Mouse (Mus musculus) limb, embryonic 14.5 days (tissue): ENCODE results near the gene C1qc. TPM values are rescaled to one million over a fixed set of nuclear protein-coding genes. Genes with fewer than 3 reads are reported as not detected.
A peak's percentile ranks its signal among the peaks of the same experiment; 100 is the strongest.

ENCODE experiments used
- ATAC-seq: fragments of 200-750 bp; cut with Nextera tagmentation; 2 replicates; pipeline ENCODE4 v1.8.0; 2017; ENCODE audit warnings: low read depth, moderate number of reproducible peaks, moderate TSS enrichment; ENCODE audit not compliant: low FRiP score
- DNase-seq: peaks from one replicate; pipeline ENCODE4 v3.0.0-alpha.2; 2015; ENCODE audit warnings: low spot score
- H3K27ac ChIP-seq: fragments of 300-500 bp; sonication (generic); replicated peaks from 2 replicates; pipeline ENCODE4 v1.5.1; 2014; ENCODE audit warnings: low read depth, mild to moderate bottlenecking, low read length, moderate library complexity, mixed read lengths
- H3K27me3 ChIP-seq: fragments of 300-500 bp; sonication (generic); 2 replicates; pipeline ENCODE4 v1.6.1; 2014; ENCODE audit warnings: low read length, mixed read lengths; ENCODE audit not compliant: control insufficient read depth, insufficient read depth
- H3K36me3 ChIP-seq: fragments of 300-500 bp; sonication (generic); 2 replicates; pipeline ENCODE4 v1.6.1; 2014; ENCODE audit warnings: mild to moderate bottlenecking, low read length, moderate library complexity, mixed read lengths; ENCODE audit not compliant: control insufficient read depth, insufficient read depth
- H3K4me1 ChIP-seq: fragments of 300-500 bp; sonication (generic); 2 replicates; pipeline ENCODE4 v1.6.1; 2014; ENCODE audit warnings: antibody characterized with exemption, low read length, mixed read lengths; ENCODE audit not compliant: control insufficient read depth, insufficient read depth
- H3K4me2 ChIP-seq: fragments of 300-500 bp; sonication (generic); replicated peaks from 2 replicates; pipeline ENCODE4 v1.6.1; 2014; ENCODE audit warnings: low read depth, mild to moderate bottlenecking, low read length, moderate library complexity; ENCODE audit not compliant: severe bottlenecking
- H3K4me3 ChIP-seq: fragments of 300-500 bp; sonication (generic); replicated peaks from 2 replicates; pipeline ENCODE4 v1.5.1; 2014; ENCODE audit warnings: low read length
- H3K9ac ChIP-seq: fragments of 300-500 bp; sonication (generic); 2 replicates; pipeline ENCODE4 v1.6.1; 2014; ENCODE audit warnings: mild to moderate bottlenecking, low read depth, low read length, moderate library complexity; ENCODE audit not compliant: severe bottlenecking
- H3K9me3 ChIP-seq: fragments of 300-500 bp; sonication (generic); 2 replicates; pipeline ENCODE4 v1.6.1; 2016; ENCODE audit warnings: low read length; ENCODE audit not compliant: control insufficient read depth
- POLR2A ChIP-seq: fragments of 200-500 bp; IDR thresholded peaks from 2 replicates; pipeline ENCODE4 v1.8.0; 2012; ENCODE audit warnings: inconsistent platforms, mild to moderate bottlenecking, moderate library complexity, borderline replicate concordance; ENCODE audit not compliant: insufficient read depth, insufficient read length; ENCODE audit errors: extremely low read depth
- WGBS: fragments of 180-500 bp; shearing (Covaris S2); extraction: QIAGEN DNeasy Blood & Tissue Kit; methylation state at CpG from one replicate; pipeline ENCODE4 v1.1.7; 2014; 5-methylcytosine and 5-hydroxymethylcytosine counted together
- polyA plus RNA-seq, 2 experiments: library from polyadenylated mRNA; depleted of rRNA in 1 of 2; stranded (reverse) in 1 of 2; unstranded in 1 of 2; fragments of >200 nt; fragmentation: Nextera tagmentation in 1 of 2; extraction: Ambion mirVana in 1 of 2; gene quantifications; 2 replicates each; pipeline versions ENCODE4 v1.2.1 to v1.2.3; 2012 to 2014

The C1qc gene
- polyA plus RNA-seq, 2 experiments, result 36.7 to 40.5 TPM

DNA sequence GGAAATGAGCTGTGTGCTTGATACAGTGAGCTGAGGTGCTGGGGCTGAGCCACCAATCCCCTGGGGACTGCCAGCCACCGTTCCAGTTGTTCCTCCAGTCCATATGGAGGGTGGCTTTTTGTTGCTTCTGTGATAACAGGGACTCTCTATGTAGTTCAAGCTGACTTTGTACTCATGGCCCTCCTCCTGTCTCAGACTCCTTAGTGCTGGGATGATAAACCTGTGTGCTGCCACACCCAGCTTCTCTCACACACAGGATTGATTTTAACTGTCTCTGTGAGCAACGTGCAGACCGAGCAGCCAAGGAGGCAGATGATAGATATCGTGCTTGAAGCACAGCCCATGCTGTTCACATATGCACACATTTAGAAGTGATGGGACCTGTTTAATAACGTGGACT is 40.7 kb downstream of the C1qc start:
- H3K9ac ChIP-seq, result no peak overlapping the region
- H3K27me3 ChIP-seq, result no peaks in the 10 kb centered on the region
- WGBS, result 58% methylated on average over 5 of the region's 5 CpGs
- H3K36me3 ChIP-seq, result no peaks in the 10 kb centered on the region
- no peak overlapping the region for H3K4me3 ChIP-seq
- no peaks in the 10 kb centered on the region for H3K4me1 ChIP-seq
- no peak overlapping the region for H3K4me2 ChIP-seq
- no peak for DNase-seq
- no peak for TF ChIP-seq POLR2A
- H3K27ac ChIP-seq, result no peak overlapping the region
- ATAC-seq, result no peak
- no peaks in the 10 kb centered on the region for H3K9me3 ChIP-seq

DNA sequence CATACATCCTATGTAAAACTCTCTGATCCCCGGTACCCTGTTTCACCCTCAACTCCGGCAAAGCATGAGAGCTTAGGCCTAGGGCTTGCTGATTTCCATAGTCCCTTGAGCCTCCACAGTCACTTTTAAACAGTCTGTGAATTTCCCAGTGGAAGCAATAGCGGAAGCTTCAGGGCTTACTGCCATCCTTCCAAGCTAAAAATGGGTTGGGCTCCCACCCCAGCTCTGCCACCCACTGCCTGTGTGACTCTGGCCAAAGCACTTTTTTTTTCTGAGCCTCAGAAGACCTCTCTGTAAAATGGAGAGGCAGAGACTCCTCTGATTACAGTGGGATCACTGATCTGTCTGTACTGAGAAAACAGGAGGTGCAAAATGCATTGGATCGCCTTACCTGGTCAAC is 44.3 kb downstream of the C1qc start:
- H3K4me1 ChIP-seq, result no peaks in the 10 kb centered on the region
- H3K36me3 ChIP-seq, result no peaks in the 10 kb centered on the region
- H3K9ac ChIP-seq, result no peak overlapping the region
- no peak overlapping the region for H3K4me3 ChIP-seq
- no peak overlapping the region for H3K4me2 ChIP-seq
- no peak overlapping the region for H3K27ac ChIP-seq
- H3K27me3 ChIP-seq, result no peaks in the 10 kb centered on the region
- DNase-seq, result no peak
- 53% methylated on average over 4 of the region's 4 CpGs for WGBS
- no peak for TF ChIP-seq POLR2A
- H3K9me3 ChIP-seq, result no peaks in the 10 kb centered on the region
- ATAC-seq, result no peak

DNA sequence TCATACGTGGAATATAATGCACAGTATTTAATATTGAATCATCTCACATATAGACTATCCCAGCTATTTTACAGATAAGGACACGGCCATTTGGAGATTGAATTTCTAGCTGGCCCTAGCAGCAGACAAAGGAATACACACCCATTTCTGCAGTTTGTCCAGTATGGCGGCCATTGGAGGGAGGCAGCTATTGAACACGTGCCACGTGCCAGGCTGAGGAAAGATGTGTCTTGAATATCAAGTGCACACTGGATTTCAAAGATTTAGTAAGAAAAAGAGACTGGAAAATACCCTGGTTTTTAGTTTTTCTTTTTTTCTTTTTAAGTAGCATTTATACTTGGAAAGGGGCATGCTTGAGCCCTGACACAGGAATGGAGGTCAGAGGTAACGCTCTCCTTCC is 45.7 kb downstream of the C1qc start:
- Histone ChIP-seq H3K4me1 (no peaks in the 10 kb centered on the region), H3K9ac (no peak overlapping the region), H3K36me3 (no peaks in the 10 kb centered on the region), H3K4me2 (no peak overlapping the region), H3K27ac (no peak overlapping the region), H3K27me3 (no peaks in the 10 kb centered on the region), H3K9me3 (no peaks in the 10 kb centered on the region), H3K4me3 (no peak overlapping the region)
- ATAC-seq (no peak), DNase-seq (no peak)
- 82% methylated on average over 6 of the region's 6 CpGs for WGBS
- no peak for TF ChIP-seq POLR2A

DNA sequence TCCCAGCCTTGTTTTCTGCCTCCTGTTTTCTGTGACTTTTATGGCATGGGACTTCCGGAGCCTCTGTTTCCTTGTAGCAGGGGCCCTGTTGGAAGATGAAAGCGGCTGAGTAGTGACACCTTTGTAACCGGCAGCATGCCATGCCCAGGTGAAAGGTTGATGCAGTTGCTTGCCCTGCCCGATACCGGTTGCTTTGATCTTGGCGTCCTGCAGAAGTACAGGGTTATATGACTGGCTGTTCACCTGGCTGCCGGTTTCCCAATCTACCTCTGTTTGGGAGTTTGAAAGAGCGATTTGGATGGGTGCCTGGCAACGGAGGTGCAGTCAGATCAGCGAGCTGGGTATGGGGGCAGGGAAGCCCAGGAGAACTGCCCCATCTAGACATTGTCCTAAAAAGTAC is 50.1 kb downstream of the C1qc start:
- no peak for ATAC-seq
- H3K4me1 ChIP-seq, result no peaks in the 10 kb centered on the region
- H3K9me3 ChIP-seq, result no peaks in the 10 kb centered on the region
- H3K27ac ChIP-seq, result no peak overlapping the region
- H3K4me2 ChIP-seq, result no peak overlapping the region
- no peak for DNase-seq
- H3K9ac ChIP-seq, result no peak overlapping the region
- no peaks in the 10 kb centered on the region for H3K36me3 ChIP-seq
- WGBS, result 62% methylated on average over 10 of the region's 10 CpGs
- H3K27me3 ChIP-seq, result peaks cover 6% of the 10 kb centered on the region; the same call in 1 of the 2 replicates
- H3K4me3 ChIP-seq, result no peak overlapping the region
- no peak for TF ChIP-seq POLR2A

DNA sequence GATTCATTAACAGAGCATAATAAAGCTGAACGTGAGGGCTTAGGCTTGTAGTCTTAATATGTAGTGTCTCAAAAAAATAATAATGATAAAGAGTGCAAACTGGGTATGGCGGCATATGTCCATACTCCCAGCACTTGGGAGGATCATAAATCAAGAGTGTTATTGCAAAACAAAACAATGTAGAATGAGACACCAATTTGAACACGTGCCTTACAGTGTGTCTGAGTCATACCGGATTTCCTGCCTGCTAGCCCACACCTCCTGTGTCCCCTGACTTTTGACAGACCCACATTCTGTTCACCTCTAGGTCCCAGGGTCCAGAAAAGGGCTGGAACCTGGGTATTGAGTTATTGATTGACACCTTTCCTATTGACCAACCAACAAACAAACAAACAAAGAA is 50.8 kb downstream of the C1qc start:
- H3K4me3 ChIP-seq, result no peak overlapping the region
- no peak for TF ChIP-seq POLR2A
- H3K27ac ChIP-seq, result no peak overlapping the region
- DNase-seq (no peak), ATAC-seq (no peak)
- no peaks in the 10 kb centered on the region for H3K36me3 ChIP-seq
- no peaks in the 10 kb centered on the region for H3K9me3 ChIP-seq
- H3K9ac ChIP-seq, result no peak overlapping the region
- H3K4me1 ChIP-seq, result peaks cover 3% of the 10 kb centered on the region; the same call in 1 of the 2 replicates
- no peak overlapping the region for H3K4me2 ChIP-seq
- WGBS, result 70% methylated on average over 4 of the region's 4 CpGs
- peaks cover 6% of the 10 kb centered on the region; the same call in 1 of the 2 replicates for H3K27me3 ChIP-seq

DNA sequence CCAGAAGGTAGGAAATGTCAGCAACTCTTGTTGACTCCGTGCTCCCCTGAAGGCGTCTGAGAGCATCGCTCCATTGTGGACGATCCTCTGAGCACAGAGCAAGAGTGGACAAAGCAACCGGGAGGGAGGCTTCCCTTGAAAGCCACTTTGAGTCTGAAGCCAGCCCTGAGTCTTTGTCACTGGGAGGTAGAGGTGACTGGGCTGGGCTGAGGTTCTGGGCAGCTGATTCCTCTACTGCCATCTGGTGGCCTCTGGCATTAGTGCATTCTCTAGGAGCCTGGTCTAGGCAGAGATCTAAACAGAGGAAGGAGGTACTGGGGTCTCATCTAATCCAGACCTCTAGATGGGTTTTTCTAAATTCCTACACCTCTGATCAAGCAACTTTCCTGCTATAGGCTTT is 51.8 kb downstream of the C1qc start:
- no peak overlapping the region for H3K9ac ChIP-seq
- ATAC-seq, result peak; percentile 66; the same call in 1 of the 2 replicates
- no peak overlapping the region for H3K27ac ChIP-seq
- 14% methylated on average over 5 of the region's 5 CpGs for whole genome bisulfite sequencing
- H3K27me3 ChIP-seq, result peaks cover 6% of the 10 kb centered on the region; the same call in 1 of the 2 replicates
- no peak overlapping the region for H3K4me2 ChIP-seq
- H3K36me3 ChIP-seq, result no peaks in the 10 kb centered on the region
- H3K4me3 ChIP-seq, result no peak overlapping the region
- H3K4me1 ChIP-seq, result peaks cover 9% of the 10 kb centered on the region; the same call in 1 of the 2 replicates
- peak; percentile 85 for DNase-seq
- TF ChIP-seq POLR2A, result no peak
- H3K9me3 ChIP-seq, result no peaks in the 10 kb centered on the region

Other genes with a start within 250 kb of the C1qc start
- gene Ephb2, start 57.1 kb downstream of the C1qc start, polyA plus RNA-seq (2012; rRNA removed), result 45.2 and 70.7 TPM in 2 replicates
- gene Ephb2, start 57.1 kb downstream of the C1qc start, polyA plus RNA-seq (2014; fragmentation: Nextera tagmentation; extraction: Ambion mirVana), result 17.9 and 19.4 TPM in 2 replicates
- gene C1qb, start 6.9 kb downstream of the C1qc start, polyA plus RNA-seq (2012; rRNA removed), result 56.2 and 66.4 TPM in 2 replicates
- gene C1qb, start 6.9 kb downstream of the C1qc start, polyA plus RNA-seq (2014; fragmentation: Nextera tagmentation; extraction: Ambion mirVana), result 81.2 and 81.8 TPM in 2 replicates
- 27.9 and 34.9 TPM in 2 replicates for gene C1qa, start 5.7 kb upstream of the C1qc start, polyA plus RNA-seq (2012; rRNA removed)
- 40.1 and 46.2 TPM in 2 replicates for gene C1qa, start 5.7 kb upstream of the C1qc start, polyA plus RNA-seq (2014; fragmentation: Nextera tagmentation; extraction: Ambion mirVana)
- gene Epha8, start 63.8 kb upstream of the C1qc start, polyA plus RNA-seq (2012; rRNA removed), result 6.0 and 7.1 TPM in 2 replicates
- 1.8 and 2.3 TPM in 2 replicates for gene Epha8, start 63.8 kb upstream of the C1qc start, polyA plus RNA-seq (2014; fragmentation: Nextera tagmentation; extraction: Ambion mirVana)
- 7.5 and 12.0 TPM in 2 replicates for gene Zbtb40, start 155.7 kb upstream of the C1qc start, polyA plus RNA-seq (2012; rRNA removed)
- gene Zbtb40, start 155.7 kb upstream of the C1qc start, polyA plus RNA-seq (2014; fragmentation: Nextera tagmentation; extraction: Ambion mirVana), result 5.0 TPM in 2 replicates